Mouse (Mus musculus) hindbrain, embryonic 14.5 days (tissue): Measurements from ENCODE around the gene Msi2. TPM values are rescaled to one million over a fixed set of nuclear protein-coding genes. Genes with fewer than 3 reads are reported as not detected.
A peak's percentile ranks its signal among the peaks of the same experiment; 100 is the strongest.

Source experiments
- ATAC-seq: fragments of 200-750 bp; cut with Nextera tagmentation; 2 replicates; pipeline ENCODE4 v1.8.0; 2017; ENCODE audit warnings: moderate number of reproducible peaks, mild to moderate bottlenecking, moderate TSS enrichment, moderate library complexity; ENCODE audit not compliant: low FRiP score
- DNase-seq: peaks from one replicate; pipeline ENCODE4 v3.0.0-alpha.2; 2015; ENCODE audit warnings: low spot score
- H3K27ac ChIP-seq: fragments of 300-500 bp; sonication (generic); 2 replicates; pipeline ENCODE4 v1.5.1; 2014; ENCODE audit warnings: mild to moderate bottlenecking, moderate library complexity
- H3K27me3 ChIP-seq: fragments of 300-500 bp; sonication (generic); 2 replicates; pipeline ENCODE4 v1.6.1; 2014; ENCODE audit warnings: mild to moderate bottlenecking, low read length, mixed read lengths; ENCODE audit not compliant: control insufficient read depth, insufficient read depth
- H3K36me3 ChIP-seq: fragments of 300-500 bp; sonication (generic); replicated peaks from 2 replicates; pipeline ENCODE4 v1.6.1; 2014; ENCODE audit not compliant: control insufficient read depth, insufficient read depth
- H3K4me1 ChIP-seq: fragments of 300-500 bp; sonication (generic); replicated peaks from 2 replicates; pipeline ENCODE4 v1.6.1; 2014; ENCODE audit warnings: antibody characterized with exemption, low read length, mixed read lengths; ENCODE audit not compliant: control insufficient read depth, insufficient read depth
- H3K4me2 ChIP-seq: fragments of 300-500 bp; sonication (generic); replicated peaks from 2 replicates; pipeline ENCODE4 v1.6.1; 2014; ENCODE audit warnings: mild to moderate bottlenecking, moderate library complexity
- H3K4me3 ChIP-seq: fragments of 300-500 bp; sonication (generic); replicated peaks from 2 replicates; pipeline ENCODE4 v1.5.1; 2014; ENCODE audit warnings: mild to moderate bottlenecking, low read length
- H3K9ac ChIP-seq: fragments of 300-500 bp; sonication (generic); 2 replicates; pipeline ENCODE4 v1.6.1; 2014
- H3K9me3 ChIP-seq: fragments of 300-500 bp; sonication (generic); 2 replicates; pipeline ENCODE4 v1.6.1; 2016; ENCODE audit warnings: low read length; ENCODE audit not compliant: control insufficient read depth
- WGBS: fragments of 180-500 bp; shearing (Covaris S2); extraction: QIAGEN DNeasy Blood & Tissue Kit; methylation state at CpG from one replicate; pipeline ENCODE4 v1.1.7; 2014; 5-methylcytosine and 5-hydroxymethylcytosine counted together
- polyA plus RNA-seq: library from polyadenylated mRNA; unstranded; fragments of >200 nt; fragmentation: Nextera tagmentation; extraction: Ambion mirVana; gene quantifications from 2 replicates; pipeline ENCODE4 v1.2.1, GENCODE M21; 2014

The Msi2 gene
- polyA plus RNA-seq, 1 experiment from 2014 or later: 26.5 TPM

- H3K4me1 ChIP-seq: peaks cover 20% of the 10 kb centered on the region
- no peaks in the 10 kb centered on the region for H3K36me3 ChIP-seq
- DNase-seq (peak; percentile 62), ATAC-seq (0 out of 2 replicates have a peak, but pooled peaks have one; percentile 51)
- no peaks in the 10 kb centered on the region for H3K9me3 ChIP-seq
- no peaks in the 10 kb centered on the region for H3K27me3 ChIP-seq
- no peak overlapping the region for H3K9ac ChIP-seq
- no peak overlapping the region for H3K27ac ChIP-seq
- H3K4me2 ChIP-seq: no peak overlapping the region
- no peak overlapping the region for H3K4me3 ChIP-seq
- 69% methylated on average over 17 of the region's 17 CpGs for WGBS
Observed at GRCm38 (mm10) chr11:88328813-88329595, 389.3 kb downstream of the Msi2 start.

GRCm38 (mm10) chr11:88327016-88327415 lies 391.3 kb downstream of the Msi2 start:
- Histone ChIP-seq H3K4me1 (peaks cover 13% of the 10 kb centered on the region; the same call in 1 of the 2 replicates), H3K9ac (no peak overlapping the region), H3K27me3 (no peaks in the 10 kb centered on the region), H3K4me2 (no peak overlapping the region), H3K27ac (no peak overlapping the region), H3K36me3 (no peaks in the 10 kb centered on the region), H3K4me3 (no peak overlapping the region), H3K9me3 (no peaks in the 10 kb centered on the region)
- ATAC-seq: peak; percentile 35; the same call in 1 of the 2 replicates
- DNase-seq: no peak
- 7% methylated on average over 4 of the region's 4 CpGs for WGBS

- Histone ChIP-seq H3K27me3 (no peaks in the 10 kb centered on the region), H3K9me3 (no peaks in the 10 kb centered on the region), H3K27ac (no peak overlapping the region), H3K9ac (no peak overlapping the region), H3K4me2 (no peak overlapping the region), H3K36me3 (no peaks in the 10 kb centered on the region), H3K4me3 (no peak overlapping the region), H3K4me1 (peaks cover 26% of the 10 kb centered on the region)
- DNase-seq (no peak), ATAC-seq (no peak)
- WGBS: 70% methylated on average over 5 of the region's 5 CpGs
Observed at GRCm38 (mm10) chr11:88318850-88319249, 399.5 kb downstream of the Msi2 start.

GRCm38 (mm10) chr11:88315393-88315792 lies 402.9 kb downstream of the Msi2 start:
- ATAC-seq (no peak), DNase-seq (no peak)
- Histone ChIP-seq H3K27me3 (no peaks in the 10 kb centered on the region), H3K9ac (no peak overlapping the region), H3K4me2 (no peak overlapping the region), H3K9me3 (no peaks in the 10 kb centered on the region), H3K4me3 (no peak overlapping the region), H3K36me3 (no peaks in the 10 kb centered on the region), H3K4me1 (peaks cover 47% of the 10 kb centered on the region), H3K27ac (no peak overlapping the region)
- WGBS: 86% methylated on average over 5 of the region's 5 CpGs

GRCm38 (mm10) chr11:88314471-88314870 lies 403.8 kb downstream of the Msi2 start:
- Histone ChIP-seq H3K27ac (peak overlapping the region; percentile 48), H3K4me1 (peaks cover 54% of the 10 kb centered on the region)
- no peak for DNase-seq

GRCm38 (mm10) chr11:88313512-88313911 lies 404.8 kb downstream of the Msi2 start:
- peaks cover 63% of the 10 kb centered on the region for H3K4me1 ChIP-seq
- H3K36me3 ChIP-seq: no peaks in the 10 kb centered on the region
- ATAC-seq (no peak), DNase-seq (no peak)
- H3K27me3 ChIP-seq: no peaks in the 10 kb centered on the region
- 0 out of 2 replicates have a peak overlapping the region, but pooled peaks have one; percentile 12 for H3K27ac ChIP-seq
- 11% methylated on average over 8 of the region's 8 CpGs for WGBS
- no peak overlapping the region for H3K4me2 ChIP-seq
- no peak overlapping the region for H3K9ac ChIP-seq
- no peak overlapping the region for H3K4me3 ChIP-seq
- H3K9me3 ChIP-seq: no peaks in the 10 kb centered on the region

More at GRCm38 (mm10) chr11:88314471-88314870, 403.8 kb downstream of the Msi2 start:
- Histone ChIP-seq H3K4me2 (no peak overlapping the region), H3K36me3 (no peaks in the 10 kb centered on the region), H3K4me3 (no peak overlapping the region), H3K9me3 (no peaks in the 10 kb centered on the region), H3K9ac (0 out of 2 replicates have a peak overlapping the region, but pooled peaks have one; percentile 14), H3K27me3 (no peaks in the 10 kb centered on the region)
- ATAC-seq: no peak
- WGBS: 48% methylated on average over 6 of the region's 6 CpGs

GRCm38 (mm10) chr11:88311606-88312005 lies 406.7 kb downstream of the Msi2 start:
- Histone ChIP-seq H3K4me2 (no peak overlapping the region), H3K36me3 (no peaks in the 10 kb centered on the region), H3K4me3 (no peak overlapping the region), H3K9ac (no peak overlapping the region), H3K27me3 (no peaks in the 10 kb centered on the region), H3K4me1 (peaks cover 55% of the 10 kb centered on the region), H3K9me3 (no peaks in the 10 kb centered on the region), H3K27ac (no peak overlapping the region; the same call in 1 of the 2 replicates)
- ATAC-seq (no peak), DNase-seq (no peak)
- WGBS: 48% methylated on average over 7 of the region's 7 CpGs

- Histone ChIP-seq H3K9me3 (no peaks in the 10 kb centered on the region), H3K27ac (peak overlapping the region; percentile 47), H3K27me3 (no peaks in the 10 kb centered on the region), H3K4me2 (no peak overlapping the region), H3K9ac (no peak overlapping the region), H3K36me3 (no peaks in the 10 kb centered on the region), H3K4me1 (peaks cover 52% of the 10 kb centered on the region), H3K4me3 (no peak overlapping the region)
- ATAC-seq (no peak), DNase-seq (no peak)
- WGBS: 66% methylated on average over 6 of the region's 6 CpGs
Observed at GRCm38 (mm10) chr11:88310773-88311172, 407.5 kb downstream of the Msi2 start.

GRCm38 (mm10) chr11:88309059-88309700 lies 409.1 kb downstream of the Msi2 start:
- Histone ChIP-seq H3K27ac (peak overlapping the region; percentile 66), H3K36me3 (no peaks in the 10 kb centered on the region), H3K9ac (no peak overlapping the region), H3K4me3 (no peak overlapping the region), H3K27me3 (no peaks in the 10 kb centered on the region), H3K4me1 (peaks cover 46% of the 10 kb centered on the region), H3K9me3 (no peaks in the 10 kb centered on the region), H3K4me2 (no peak overlapping the region)
- ATAC-seq: peak; percentile 60; the same call in 1 of the 2 replicates
- DNase-seq: no peak
- WGBS: 11% methylated on average over 10 of the region's 10 CpGs
